Mouse (Mus musculus): Measurements from ENCODE around the gene Bpifb4. TPM values are rescaled to one million over a fixed set of nuclear protein-coding genes. Genes with fewer than 3 reads are reported as not detected.

Gene Bpifb4
- total and polyA plus RNA-seq, 3 experiments, result not detected

- Histone ChIP-seq H3K9me3 (replicated peaks; ENCODE audit: low read length) (no peaks in the 10 kb centered on the region), H3K36me3 (replicated peaks in 1 of 2; ENCODE audit: control insufficient read depth in 1 of 2, insufficient read depth in 1 of 2, low read length in 1 of 2) (no peaks in the 10 kb centered on the region), H3K9ac (ENCODE audit: insufficient read depth, low read depth) (no peak overlapping the region), H3K4me2 (ENCODE audit: insufficient read depth, low read depth, poor library complexity, severe bottlenecking) (no peak overlapping the region), H3K4me3 (replicated peaks in 1 of 3; ENCODE audit: low read depth in 2 of 3, low read length in 2 of 3, poor library complexity in 1 of 3) (no peak overlapping the region), H3K4me1 (ENCODE audit: control insufficient read depth in 1 of 2, insufficient read depth in 2 of 2) (peaks cover 0 to 7% of the 10 kb centered on the region in 2 experiments; a peak in 2 of 4 replicates), H3K27me3 (replicated peaks) (peaks cover 94% of the 10 kb centered on the region), H3K27ac (ENCODE audit: insufficient read depth, low read depth) (no peak overlapping the region), H3K79me2 (replicated peaks; ENCODE audit: control insufficient read depth, extremely low read depth, insufficient read depth, poor library complexity, severe bottlenecking) (no peaks in the 10 kb centered on the region)
- in situ Hi-C loops (cut with MboI; ENCODE audit: low pct_ligation_motif_present, low pct_unique_long_range_greater_than_20kb, low sequenced_read_pairs) (no loop called here), dilution Hi-C loops (cut with MboI; ENCODE audit: extremely low pct_ligation_motif_present, extremely low pct_unique_long_range_greater_than_20kb, low sequenced_read_pairs) (no loop called here)
- TF ChIP-seq UBTF (IDR thresholded peaks at IDR 0.05; ENCODE audit: low read depth, low read length) (no peak), USF2 (conservative IDR thresholded peaks at IDR 0.05; ENCODE audit: low read depth, low read length) (no peak), SMC3 (IDR thresholded peaks at IDR 0.05; ENCODE audit: low read depth, low read length) (no peak), MAFK (IDR thresholded peaks at IDR 0.05; ENCODE audit: insufficient replicate concordance, low read length) (no peak), TCF12 (IDR thresholded peaks at IDR 0.05; ENCODE audit: low read depth, low read length) (no peak), CHD1 (IDR thresholded peaks at IDR 0.05; ENCODE audit: low read depth, low read length) (no peak), HCFC1 (IDR thresholded peaks at IDR 0.05; ENCODE audit: low read depth, low read length) (no peak), IRF4 (IDR thresholded peaks at IDR 0.05; ENCODE audit: low read depth, low read length) (no peak), PAX5 (IDR thresholded peaks at IDR 0.05; ENCODE audit: low read length) (no peak), GABPA (IDR thresholded peaks at IDR 0.05; ENCODE audit: insufficient replicate concordance, low read depth, low read length) (no peak), USF1 (IDR thresholded peaks at IDR 0.05; ENCODE audit: low read depth, low read length) (no peak), EP300 (IDR thresholded peaks at IDR 0.05; ENCODE audit: low read length) (no peak), RAD21 (IDR thresholded peaks at IDR 0.05; ENCODE audit: low read depth, low read length) (no peak), RCOR1 (conservative IDR thresholded peaks at IDR 0.05; ENCODE audit: low read depth, low read length) (no peak), CTCF (conservative IDR thresholded peaks at IDR 0.05 in 1 of 2, IDR thresholded peaks at IDR 0.05 in 1 of 2; ENCODE audit: low read depth in 2 of 2, low read length in 2 of 2) (no peak), MAZ (IDR thresholded peaks at IDR 0.05; ENCODE audit: low read depth, low read length) (no peak), JUND (conservative IDR thresholded peaks at IDR 0.05; ENCODE audit: low read depth, low read length) (no peak), MYC (IDR thresholded peaks at IDR 0.05; ENCODE audit: low read depth, low read length) (no peak), ZMIZ1 (IDR thresholded peaks at IDR 0.05; ENCODE audit: low read depth, low read length) (no peak)
- no peak for DNase-seq (ENCODE audit: extremely low read depth)
These were observed 24.9 kb downstream of the Bpifb4 start for GRCm38 (mm10) chr2:153962821-153963331.

- Histone ChIP-seq H3K9me3 (replicated peaks; ENCODE audit: low read length) (no peaks in the 10 kb centered on the region), H3K79me2 (replicated peaks; ENCODE audit: control insufficient read depth, extremely low read depth, insufficient read depth, poor library complexity, severe bottlenecking) (no peaks in the 10 kb centered on the region), H3K4me1 (ENCODE audit: control insufficient read depth in 1 of 2, insufficient read depth in 2 of 2) (peaks cover 0 to 7% of the 10 kb centered on the region in 2 experiments; a peak in 2 of 4 replicates), H3K9ac (ENCODE audit: insufficient read depth, low read depth) (no peak overlapping the region), H3K4me3 (replicated peaks in 1 of 3; ENCODE audit: low read depth in 2 of 3, low read length in 2 of 3, poor library complexity in 1 of 3) (no peak overlapping the region), H3K36me3 (replicated peaks in 1 of 2; ENCODE audit: control insufficient read depth in 1 of 2, insufficient read depth in 1 of 2, low read length in 1 of 2) (no peaks in the 10 kb centered on the region), H3K27me3 (replicated peaks) (peaks cover 95% of the 10 kb centered on the region), H3K4me2 (ENCODE audit: insufficient read depth, low read depth, poor library complexity, severe bottlenecking) (no peak overlapping the region), H3K27ac (ENCODE audit: insufficient read depth, low read depth) (no peak overlapping the region)
- dilution Hi-C loops (cut with MboI; ENCODE audit: extremely low pct_ligation_motif_present, extremely low pct_unique_long_range_greater_than_20kb, low sequenced_read_pairs), result no loop called here
- no peak for TF ChIP-seq HCFC1 (IDR thresholded peaks at IDR 0.05; ENCODE audit: low read depth, low read length)
- TF ChIP-seq SIN3A (IDR thresholded peaks at IDR 0.05; ENCODE audit: low read length), result no peak
- TF ChIP-seq JUN (IDR thresholded peaks at IDR 0.05; ENCODE audit: insufficient read depth, low read depth, low read length), result no peak
- no peak for TF ChIP-seq MXI1 (IDR thresholded peaks at IDR 0.05; ENCODE audit: low read depth, low read length)
- no peak for TF ChIP-seq CTCF (conservative IDR thresholded peaks at IDR 0.05 in 1 of 2, IDR thresholded peaks at IDR 0.05 in 1 of 2; ENCODE audit: low read depth in 2 of 2, low read length in 2 of 2)
- TF ChIP-seq TCF12 (IDR thresholded peaks at IDR 0.05; ENCODE audit: low read depth, low read length), result no peak
- no peak for TF ChIP-seq ZMIZ1 (IDR thresholded peaks at IDR 0.05; ENCODE audit: low read depth, low read length)
- TF ChIP-seq NELFE (IDR thresholded peaks at IDR 0.05; ENCODE audit: low read depth, low read length), result no peak
- no peak for TF ChIP-seq MYC (IDR thresholded peaks at IDR 0.05; ENCODE audit: low read depth, low read length)
- TF ChIP-seq ZKSCAN1 (IDR thresholded peaks at IDR 0.05; ENCODE audit: borderline replicate concordance, low read depth, low read length), result no peak
- TF ChIP-seq BHLHE40 (IDR thresholded peaks at IDR 0.05; ENCODE audit: low read depth, low read length), result no peak
- no peak for TF ChIP-seq UBTF (IDR thresholded peaks at IDR 0.05; ENCODE audit: low read depth, low read length)
- in situ Hi-C loops (cut with MboI; ENCODE audit: low pct_ligation_motif_present, low pct_unique_long_range_greater_than_20kb, low sequenced_read_pairs), result no loop called here
- no peak for DNase-seq (ENCODE audit: extremely low read depth)
These were observed 25.3 kb downstream of the Bpifb4 start for GRCm38 (mm10) chr2:153963334-153963733.
